Comparison of ENCODE assay signal across 16 mouse cellular contexts in genomic region chr11:106637754-106638153, GRCm38 (mm10). TPM values are rescaled to one million over a fixed set of nuclear protein-coding genes. Genes with fewer than 3 reads are reported as not detected.
DNase-seq lines count a peak whose midpoint lies in the region; ATAC-seq and TF ChIP-seq lines count a peak whose summit lies in the region.
"Had no signal": no experiment of that assay in that cellular context is flagged by ENCODE, and none has a peak within 500 bp of the region (broad histone marks: within the 10 kb centered on the region; RNA-seq: fewer than 3 reads in every experiment).

No protein-coding gene starts in this region.

- H3K27me3 ChIP-seq in forebrain, embryonic 14.5 days (replicated peaks; ENCODE audit: control insufficient read depth, insufficient read depth, low read length), result no peaks in the 10 kb centered on the region
- no peaks in the 10 kb centered on the region for H3K27me3 ChIP-seq in forebrain, embryonic 11.5 days (ENCODE audit: control insufficient read depth, insufficient read depth, low read length)
- H3K27me3 ChIP-seq in neural tube, embryonic 15.5 days (replicated peaks), result 0 out of 2 replicates have a peak, but pooled peaks cover 4% of the 10 kb centered on the region
- H3K27me3 ChIP-seq in intestine, embryonic 15.5 days (replicated peaks), result no peaks in the 10 kb centered on the region
- H3K27me3 ChIP-seq in stomach, postnatal 0 days (ENCODE audit: control insufficient read depth, insufficient read depth, low read length), result no peaks in the 10 kb centered on the region
- H3K27me3 ChIP-seq: limb, embryonic 12.5 days had no signal

- TF ChIP-seq CTCF in stomach, postnatal 0 days (IDR thresholded peaks at IDR 0.05; ENCODE audit: low read depth), result no peak

- TF ChIP-seq EP300 in stomach, postnatal 0 days (optimal IDR thresholded peaks at IDR 0.05), result no peak

- H3K9ac ChIP-seq in forebrain, embryonic 14.5 days (ENCODE audit: low read length), result no peak overlapping the region
- H3K9ac ChIP-seq in forebrain, embryonic 11.5 days (ENCODE audit: low read length), result no peak overlapping the region; the same call in 1 of the 2 replicates
- H3K9ac ChIP-seq in neural tube, embryonic 15.5 days (replicated peaks), result no peak overlapping the region
- H3K9ac ChIP-seq in intestine, embryonic 15.5 days, result no peak overlapping the region; the same call in 1 of the 2 replicates
- no peak overlapping the region for H3K9ac ChIP-seq in stomach, postnatal 0 days (ENCODE audit: low read length)
- H3K9ac ChIP-seq: hindbrain, embryonic 14.5 days; limb, embryonic 12.5 days had no signal

- H3K9me3 ChIP-seq in forebrain, embryonic 14.5 days (replicated peaks; ENCODE audit: control insufficient read depth, low read length), result no peaks in the 10 kb centered on the region
- no peaks in the 10 kb centered on the region for H3K9me3 ChIP-seq in forebrain, embryonic 11.5 days (ENCODE audit: control insufficient read depth, low read length)
- H3K9me3 ChIP-seq in neural tube, embryonic 15.5 days (replicated peaks), result no peaks in the 10 kb centered on the region
- no peaks in the 10 kb centered on the region for H3K9me3 ChIP-seq in intestine, embryonic 15.5 days
- H3K9me3 ChIP-seq in stomach, postnatal 0 days (ENCODE audit: control insufficient read depth, low read length), result no peaks in the 10 kb centered on the region

- H3K36me3 ChIP-seq in forebrain, embryonic 14.5 days (ENCODE audit: control insufficient read depth, insufficient read depth, low read length), result no peaks in the 10 kb centered on the region
- H3K36me3 ChIP-seq in forebrain, embryonic 11.5 days (ENCODE audit: control insufficient read depth, insufficient read depth, low read length), result no peaks in the 10 kb centered on the region
- H3K36me3 ChIP-seq in neural tube, embryonic 15.5 days, result no peaks in the 10 kb centered on the region
- H3K36me3 ChIP-seq in intestine, embryonic 15.5 days, result no peaks in the 10 kb centered on the region
- no peaks in the 10 kb centered on the region for H3K36me3 ChIP-seq in stomach, postnatal 0 days (ENCODE audit: control insufficient read depth, insufficient read depth, low read length)
- H3K36me3 ChIP-seq: limb, embryonic 12.5 days had no signal

- H3K4me1 ChIP-seq in forebrain, embryonic 14.5 days (ENCODE audit: control insufficient read depth, insufficient read depth, low read length), result peaks cover 13% of the 10 kb centered on the region
- H3K4me1 ChIP-seq in forebrain, embryonic 11.5 days (replicated peaks; ENCODE audit: control insufficient read depth, insufficient read depth, low read length), result peaks cover 10% of the 10 kb centered on the region; the same call in 1 of the 2 replicates
- H3K4me1 ChIP-seq in neural tube, embryonic 15.5 days, result peaks cover 12% of the 10 kb centered on the region
- peaks cover 20% of the 10 kb centered on the region for H3K4me1 ChIP-seq in intestine, embryonic 15.5 days (replicated peaks)
- no peaks in the 10 kb centered on the region for H3K4me1 ChIP-seq in stomach, postnatal 0 days (replicated peaks; ENCODE audit: control insufficient read depth, insufficient read depth)

- 11% methylated on average over 7 of the region's 7 CpGs for WGBS in forebrain, embryonic 14.5 days
- WGBS in forebrain, embryonic 11.5 days, result 6% methylated on average over 7 of the region's 7 CpGs
- 17% methylated on average over 7 of the region's 7 CpGs for WGBS in neural tube, embryonic 15.5 days
- 24% methylated on average over 7 of the region's 7 CpGs for WGBS in intestine, embryonic 15.5 days
- WGBS in stomach, postnatal 0 days, result 21% methylated on average over 7 of the region's 7 CpGs

- no peak overlapping the region for H3K27ac ChIP-seq in forebrain, embryonic 14.5 days (ENCODE audit: low read depth, low read length)
- no peak overlapping the region for H3K27ac ChIP-seq in forebrain, embryonic 11.5 days (ENCODE audit: low read depth, low read length)
- no peak overlapping the region for H3K27ac ChIP-seq in neural tube, embryonic 15.5 days (replicated peaks)
- peak overlapping the region; percentile 69 for H3K27ac ChIP-seq in intestine, embryonic 15.5 days
- peak overlapping the region; percentile 71 for H3K27ac ChIP-seq in stomach, postnatal 0 days (replicated peaks)
- H3K27ac ChIP-seq: hindbrain, embryonic 14.5 days; kidney, postnatal 0 days; limb, embryonic 12.5 days; macrophage had no signal

- no peak overlapping the region for H3K4me2 ChIP-seq in forebrain, embryonic 14.5 days (ENCODE audit: low read length)
- H3K4me2 ChIP-seq in forebrain, embryonic 11.5 days (ENCODE audit: low read depth, low read length, severe bottlenecking), result no peak overlapping the region
- H3K4me2 ChIP-seq in neural tube, embryonic 15.5 days, result no peak overlapping the region
- H3K4me2 ChIP-seq in intestine, embryonic 15.5 days (replicated peaks), result peak overlapping the region; percentile 33; the same call in 1 of the 2 replicates
- H3K4me2 ChIP-seq in stomach, postnatal 0 days (replicated peaks; ENCODE audit: low read depth), result no peak overlapping the region
- H3K4me2 ChIP-seq: hindbrain, embryonic 14.5 days; limb, embryonic 12.5 days had no signal

- peak; percentile 31 for DNase-seq in forebrain, embryonic 14.5 days (ENCODE audit: low spot score)
- no peak for DNase-seq in forebrain, embryonic 11.5 days (ENCODE audit: low spot score)
- DNase-seq in neural tube, embryonic 10.5 days (ENCODE audit: extremely low spot score, low spot score), result peak; percentile 32
- peak; percentile 88 for DNase-seq in stomach, postnatal 0 days (ENCODE audit: low spot score)
- DNase-seq in spleen, postnatal 4 days (ENCODE audit: low spot score in 2 of 2), result no peak
- DNase-seq in thymus, postnatal 14 days, result no peak
- DNase-seq: adrenal gland, postnatal 14 days; gastrocnemius, postnatal 25 days; right cerebral cortex, postnatal 25 days had no signal

- ATAC-seq in forebrain, embryonic 14.5 days, result no peak
- ATAC-seq in forebrain, embryonic 11.5 days (replicated peaks; ENCODE audit: low FRiP score), result no peak
- ATAC-seq in neural tube, embryonic 15.5 days (ENCODE audit: low FRiP score), result no peak
- ATAC-seq in intestine, embryonic 15.5 days, result peak; percentile 94
- ATAC-seq in stomach, postnatal 0 days (ENCODE audit: low FRiP score, low TSS enrichment), result peak; percentile 86
- ATAC-seq: forebrain, embryonic 16.5 days had no signal

- H3K4me3 ChIP-seq in forebrain, embryonic 14.5 days (ENCODE audit: low read depth, low read length), result no peak overlapping the region
- H3K4me3 ChIP-seq in forebrain, embryonic 11.5 days (ENCODE audit: low read depth, low read length), result no peak overlapping the region
- H3K4me3 ChIP-seq in neural tube, embryonic 15.5 days (replicated peaks), result no peak overlapping the region
- H3K4me3 ChIP-seq in intestine, embryonic 15.5 days (replicated peaks), result no peak overlapping the region
- H3K4me3 ChIP-seq in stomach, postnatal 0 days (ENCODE audit: low read depth, low read length), result no peak overlapping the region
- H3K4me3 ChIP-seq: limb, embryonic 12.5 days had no signal

RNA-seq across cellular contexts. Expression of gene Tex2, which starts 24.5 kb away (rescaled TPM):
- polyA plus RNA-seq in forebrain, embryonic 14.5 days (2014; fragmentation: Nextera tagmentation; extraction: Ambion mirVana), result 11.9 and 17.6 TPM in 2 replicates
- 8.3 and 8.8 TPM in 2 replicates for polyA plus RNA-seq in forebrain, embryonic 11.5 days (2014; fragmentation: Nextera tagmentation; extraction: Ambion mirVana)
- 31.6 and 35.1 TPM in 2 replicates for polyA plus RNA-seq in neural tube, embryonic 15.5 days (2015; fragmentation: Nextera tagmentation; extraction: Ambion mirVana)
- 10.4 and 11.1 TPM in 2 replicates for polyA plus RNA-seq in intestine, embryonic 15.5 days (2015; fragmentation: Nextera tagmentation; extraction: Ambion mirVana)
- polyA plus RNA-seq in stomach, postnatal 0 days (2015; fragmentation: Nextera tagmentation; extraction: Ambion mirVana), result 11.6 and 12.1 TPM in 2 replicates

Comparison
In these comparisons a context has a peak if more than half of its experiments do, and no peak if none do; other contexts are left out.
1. DNase-seq: peak in forebrain, embryonic 14.5 days (single experiment), neural tube, embryonic 10.5 days (single experiment) and stomach, postnatal 0 days (single experiment); none in forebrain, embryonic 11.5 days (single experiment), spleen, postnatal 4 days (0 of 2) and thymus, postnatal 14 days (single experiment).
2. ATAC-seq: peak in intestine, embryonic 15.5 days (single experiment) and stomach, postnatal 0 days (single experiment); none in forebrain, embryonic 14.5 days (single experiment), forebrain, embryonic 11.5 days (single experiment) and neural tube, embryonic 15.5 days (single experiment).
3. H3K27ac ChIP-seq: peak in intestine, embryonic 15.5 days (single experiment) and stomach, postnatal 0 days (single experiment); none in forebrain, embryonic 14.5 days (single experiment), forebrain, embryonic 11.5 days (single experiment) and neural tube, embryonic 15.5 days (single experiment).